Mouse (Mus musculus) telencephalon, adult 2 months (tissue): Measurements from ENCODE around the gene Plppr2.

ENCODE experiments used
- DNase-seq: peaks from one replicate; pipeline ENCODE4 v3.0.0-alpha.2; 2011; ENCODE audit warnings: low read depth, low spot score

The Plppr2 gene

DNA sequence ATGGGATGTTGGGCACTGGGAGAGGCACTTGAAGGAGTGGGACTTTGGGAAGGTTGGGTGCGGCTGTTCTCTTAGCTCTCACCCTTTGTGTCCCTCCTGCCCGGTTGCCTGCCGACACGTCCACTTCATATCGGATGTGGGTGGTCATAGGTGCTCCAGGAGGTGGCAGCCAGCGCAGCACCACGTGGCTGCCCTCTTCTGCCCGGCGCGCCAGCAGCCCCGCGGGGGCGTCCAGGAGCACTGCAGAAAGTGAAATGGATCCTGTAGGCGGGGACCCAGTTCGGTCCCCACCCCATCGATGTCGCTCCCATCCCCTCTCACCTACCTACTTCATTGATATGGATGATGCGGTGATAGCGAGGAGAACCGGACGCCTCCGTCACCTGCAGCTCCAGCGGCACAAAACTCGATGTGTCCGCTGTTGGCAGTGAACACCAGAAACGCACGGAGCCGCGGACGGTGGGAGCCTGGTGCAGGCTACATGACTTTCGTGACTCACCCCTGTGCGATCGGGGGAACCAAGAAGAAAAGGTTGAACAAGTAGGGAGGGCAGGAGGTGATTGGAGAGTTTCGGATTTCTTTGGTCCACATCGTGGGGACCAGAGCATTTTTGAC is 24.6 kb downstream of the Plppr2 start:
- DNase-seq: no peak

DNA sequence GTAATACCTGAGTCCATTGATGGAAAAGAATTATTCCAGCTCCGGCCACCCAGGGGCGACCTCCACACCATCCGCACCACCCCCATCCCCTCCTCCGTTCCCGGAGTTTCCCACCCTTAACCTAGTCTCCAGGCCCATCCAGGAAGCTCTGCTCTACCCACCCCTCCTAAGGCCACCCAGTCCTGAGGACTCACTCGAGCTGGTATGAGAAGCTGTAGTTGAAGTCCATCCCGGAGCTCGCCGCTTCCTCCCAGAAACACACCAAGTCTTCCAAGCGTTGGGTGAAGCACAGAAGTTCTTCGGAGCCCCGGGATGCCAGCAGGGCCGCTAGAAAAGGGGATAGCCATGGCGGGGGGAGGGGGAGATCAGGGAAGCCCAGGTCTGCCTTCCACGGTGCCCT is 25.2 kb downstream of the Plppr2 start:
- no peak for DNase-seq

DNA sequence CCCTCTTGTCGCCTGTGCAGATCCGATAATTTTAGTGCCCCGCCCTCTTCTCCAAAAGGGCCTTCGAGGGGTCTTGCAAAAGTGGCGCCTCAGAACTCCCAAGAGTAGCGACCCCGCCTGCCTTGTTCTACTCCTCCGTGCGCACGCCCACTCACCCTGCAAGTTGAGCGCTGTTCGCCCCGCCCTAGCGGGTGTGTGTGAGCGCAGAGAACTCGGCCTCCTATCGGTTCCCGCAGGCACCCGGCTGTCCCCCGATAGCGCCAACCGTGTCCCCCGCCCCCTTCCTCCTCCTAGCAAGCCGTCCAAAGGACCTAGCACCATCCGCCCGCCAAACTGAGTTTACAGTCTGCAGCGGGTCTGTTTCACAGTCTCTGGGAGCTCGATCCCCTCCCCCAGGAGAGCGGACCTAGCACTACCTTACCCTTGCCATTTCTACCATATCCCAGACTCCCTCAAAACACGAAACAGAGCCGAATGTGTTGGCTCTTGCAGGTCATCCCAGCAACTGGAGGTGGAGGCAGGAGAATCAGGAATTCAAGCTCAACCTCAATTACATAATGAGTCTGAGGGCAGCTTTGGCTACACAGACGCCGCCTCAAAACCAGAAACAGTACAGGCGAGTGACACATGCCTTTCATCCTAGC is 25.7 kb downstream of the Plppr2 start:
- peak; percentile 75 for DNase-seq

DNA sequence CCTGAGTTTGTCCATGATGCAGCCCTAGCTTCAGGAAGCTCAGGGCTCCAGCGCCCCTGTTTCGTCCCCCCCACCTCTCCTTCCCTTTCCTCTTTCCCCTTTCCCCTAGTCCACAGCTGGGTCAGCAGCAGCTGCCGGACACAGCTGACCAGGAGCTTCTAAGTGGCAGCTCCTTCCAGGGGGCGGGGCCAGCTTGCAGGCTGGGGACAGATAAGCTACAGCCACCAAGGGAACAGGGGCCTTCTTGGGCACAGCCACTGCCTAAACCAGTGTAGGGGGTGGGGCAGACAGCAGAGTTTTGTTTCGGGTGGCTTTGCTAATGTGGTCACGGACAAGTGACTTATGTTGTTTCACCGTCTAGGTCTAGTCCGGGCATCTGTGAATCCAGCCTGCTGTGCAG is 26.6 kb downstream of the Plppr2 start, which contains the start of gene Epor:
Gene Epor (minus strand): TSS at position 90 of the 400 bp plus-strand sequence.
- no peak for DNase-seq

DNA sequence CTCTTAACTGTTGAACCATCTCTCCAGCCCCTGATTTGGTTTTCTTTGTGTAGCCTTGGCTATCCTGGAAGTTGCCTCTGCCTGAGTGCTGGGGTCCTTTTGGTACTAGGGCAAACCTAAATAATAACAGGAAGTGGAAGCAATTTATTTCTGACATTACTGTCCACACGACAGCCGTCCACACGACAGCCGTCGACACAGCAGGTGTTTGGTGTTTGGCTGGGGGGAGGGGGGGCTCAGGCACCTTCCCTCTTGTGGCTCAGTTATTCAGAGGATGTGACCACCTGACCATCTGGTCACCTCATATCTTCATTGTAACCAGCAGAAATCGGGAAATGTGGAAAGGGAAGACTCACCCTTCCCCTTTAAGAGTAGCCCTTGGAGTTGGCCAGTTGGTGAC is 32.0 kb downstream of the Plppr2 start:
- no peak for DNase-seq

DNA sequence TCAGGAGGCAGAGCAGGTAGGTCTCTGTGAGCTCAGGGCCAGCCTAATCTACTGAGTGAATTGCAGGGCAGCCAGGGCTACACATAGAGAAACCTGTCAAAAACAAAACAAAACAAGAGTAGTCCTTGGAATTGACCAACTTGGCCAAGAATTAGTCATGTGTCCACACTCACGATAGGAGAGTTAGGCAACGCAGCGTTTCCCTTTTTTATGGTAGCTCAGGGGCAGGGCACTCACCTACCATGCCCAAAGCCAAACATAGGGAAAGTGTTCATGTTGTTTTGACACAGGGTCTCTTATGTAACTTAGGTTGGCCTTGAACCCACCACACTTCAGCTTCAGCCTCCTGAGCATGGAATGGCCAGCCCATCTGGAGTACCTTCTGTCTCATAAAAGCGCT is 32.5 kb downstream of the Plppr2 start:
- DNase-seq: no peak

DNA sequence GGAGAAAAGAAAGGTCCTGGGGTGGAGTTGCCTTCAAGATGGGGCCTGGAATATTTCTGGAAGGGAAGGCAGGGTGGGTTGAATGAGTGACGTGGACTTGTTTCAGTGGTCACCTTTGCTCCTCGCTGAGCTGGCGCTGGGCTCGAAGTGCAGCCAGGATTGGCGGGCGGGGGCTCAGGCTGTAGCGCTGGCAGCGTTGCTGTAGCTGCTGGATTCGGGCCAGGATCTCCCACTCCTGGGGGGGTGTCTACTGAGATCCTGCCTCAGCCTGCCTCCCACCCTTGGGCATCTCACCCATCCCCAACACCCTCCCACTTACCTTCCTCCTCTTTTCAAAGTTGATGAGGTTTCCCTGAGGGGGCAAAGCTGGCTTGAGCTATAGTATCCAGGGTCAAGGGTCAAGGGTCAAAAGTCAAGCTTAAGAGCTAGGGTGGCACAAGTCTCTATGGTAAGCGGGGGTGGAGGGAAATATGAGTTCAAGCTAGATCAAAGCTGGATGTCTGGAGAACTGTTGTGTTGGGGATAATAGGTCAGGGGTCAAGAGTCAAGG is 39.9 kb downstream of the Plppr2 start:
- DNase-seq: no peak

DNA sequence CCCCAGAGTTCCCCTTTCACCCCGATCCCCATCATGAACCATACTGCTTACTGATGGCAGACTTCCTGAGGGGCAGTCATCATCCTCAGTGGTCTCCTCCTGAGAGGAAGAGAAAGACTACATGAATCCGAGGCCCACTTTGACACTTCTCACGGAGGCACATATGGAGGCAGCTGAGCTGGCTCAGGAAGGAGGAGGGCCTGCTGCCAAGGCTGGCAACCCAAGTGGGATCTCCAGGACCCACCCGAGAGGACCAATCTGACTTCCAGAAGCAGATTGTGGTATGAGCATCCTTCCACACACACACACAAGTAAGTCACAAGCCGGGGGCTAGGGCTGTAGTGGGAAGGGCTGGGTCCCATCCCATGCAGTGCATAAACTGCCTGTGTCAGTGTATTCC is 40.5 kb downstream of the Plppr2 start:
- no peak for DNase-seq

DNA sequence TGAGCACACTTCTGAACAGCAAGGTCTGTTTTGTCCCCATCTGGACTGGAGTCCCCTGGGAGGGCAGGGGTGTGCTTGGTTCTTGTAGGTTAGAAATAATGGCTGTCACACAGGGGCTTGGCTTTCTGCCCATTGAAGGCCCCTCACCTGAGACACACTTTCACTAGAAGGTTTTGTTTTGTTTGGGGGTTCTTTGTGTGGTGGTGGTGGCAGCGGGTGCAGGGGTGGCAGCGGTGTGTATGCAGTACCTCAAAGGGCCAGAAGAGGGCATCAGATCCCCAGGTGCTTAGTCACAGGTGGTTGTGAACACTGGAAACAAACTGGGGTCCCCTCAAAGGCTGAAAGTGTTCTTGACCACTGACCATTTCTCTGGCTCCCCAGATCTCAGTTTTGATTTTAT is 41.1 kb downstream of the Plppr2 start:
- no peak for DNase-seq

DNA sequence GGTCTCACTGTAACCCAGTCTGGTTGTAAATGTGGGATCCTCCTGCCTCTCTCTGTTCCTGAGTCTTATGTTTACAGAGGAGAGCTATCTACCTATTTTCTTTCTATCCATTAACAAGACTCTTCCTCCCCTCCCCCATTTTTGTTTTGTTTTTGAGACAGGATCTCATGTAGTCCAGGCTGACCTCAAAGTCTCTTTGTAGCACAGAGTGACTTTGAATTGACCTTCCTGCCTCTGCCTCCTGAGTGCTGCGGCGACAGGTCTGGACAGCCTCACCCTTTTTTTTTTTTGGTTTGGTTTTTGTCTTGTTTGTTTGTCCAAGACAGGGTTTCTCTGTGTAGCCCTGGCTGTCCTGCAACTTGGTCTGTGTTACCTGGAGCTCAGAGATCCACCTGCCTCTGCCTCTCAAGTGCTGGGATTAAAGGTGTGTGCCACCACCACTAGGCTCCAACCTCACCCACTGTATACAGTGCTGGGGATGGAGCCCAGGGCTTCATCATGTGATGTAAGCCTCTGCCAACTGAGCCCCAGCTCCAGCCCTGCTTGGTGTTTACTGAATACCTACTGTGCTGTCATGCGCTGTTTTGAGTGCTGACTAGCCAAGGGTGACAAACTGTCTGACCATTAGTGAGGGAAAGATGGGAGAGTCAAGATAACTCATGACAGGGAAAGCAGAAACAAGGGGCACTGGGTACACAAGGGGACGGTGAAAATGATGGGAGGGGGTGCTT is 41.7 kb downstream of the Plppr2 start:
- DNase-seq: no peak

DNA sequence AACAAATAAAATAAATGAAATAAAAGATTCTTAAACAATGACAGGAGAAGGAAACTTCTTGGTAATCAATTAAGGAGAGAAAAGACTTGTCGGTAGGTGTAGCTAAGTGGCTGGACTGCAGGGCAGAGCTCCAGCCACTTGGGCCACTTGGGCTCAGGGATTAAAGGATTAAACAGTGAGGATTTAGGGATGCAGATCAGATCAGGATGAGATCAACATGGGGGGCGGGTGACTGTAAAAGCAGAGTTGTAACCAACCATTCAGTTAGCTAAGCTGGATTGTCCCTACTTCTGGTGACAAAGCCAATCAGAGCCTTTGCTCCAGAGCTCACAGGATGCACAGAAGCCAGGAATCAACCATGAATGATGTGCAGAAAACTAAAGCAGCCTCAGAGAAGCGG is 47.1 kb downstream of the Plppr2 start:
- no peak for DNase-seq

DNA sequence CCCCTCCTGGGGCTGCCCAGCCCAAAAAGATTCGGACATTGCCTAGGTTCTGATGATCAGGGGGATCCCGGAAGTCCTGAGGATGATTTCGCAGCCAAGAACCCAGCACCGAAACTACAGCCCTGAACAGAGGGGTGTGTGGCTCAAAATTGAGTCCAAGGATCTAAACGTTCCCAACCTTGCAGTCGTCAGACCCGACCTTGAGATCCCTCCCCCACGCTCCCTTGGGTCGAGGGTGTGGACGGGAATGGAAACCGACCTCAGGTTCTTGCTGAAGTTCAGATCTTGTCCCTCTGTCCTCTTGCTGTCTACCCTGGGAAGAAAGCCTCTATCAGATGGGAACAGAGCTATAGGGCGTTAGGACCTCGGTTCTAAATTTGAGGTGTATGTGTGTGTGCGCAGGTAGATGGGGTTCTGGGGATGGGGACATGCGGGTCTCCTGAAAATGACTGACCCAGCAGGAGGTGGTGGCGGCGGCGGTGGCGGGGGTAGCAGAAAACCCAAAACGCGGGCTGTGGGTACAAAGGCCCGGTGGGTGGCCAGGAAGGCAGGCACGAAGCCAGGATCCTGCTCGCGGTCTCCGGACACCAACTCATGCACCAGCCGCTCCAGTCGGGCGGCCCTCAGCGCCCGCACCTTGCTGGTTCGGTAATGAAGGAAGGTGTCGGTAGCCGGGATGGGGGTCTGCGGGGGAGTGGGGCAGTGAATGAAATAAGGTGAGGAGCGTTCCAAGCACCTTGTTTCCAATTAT is 50.9 kb downstream of the Plppr2 start:
- DNase-seq: no peak

DNA sequence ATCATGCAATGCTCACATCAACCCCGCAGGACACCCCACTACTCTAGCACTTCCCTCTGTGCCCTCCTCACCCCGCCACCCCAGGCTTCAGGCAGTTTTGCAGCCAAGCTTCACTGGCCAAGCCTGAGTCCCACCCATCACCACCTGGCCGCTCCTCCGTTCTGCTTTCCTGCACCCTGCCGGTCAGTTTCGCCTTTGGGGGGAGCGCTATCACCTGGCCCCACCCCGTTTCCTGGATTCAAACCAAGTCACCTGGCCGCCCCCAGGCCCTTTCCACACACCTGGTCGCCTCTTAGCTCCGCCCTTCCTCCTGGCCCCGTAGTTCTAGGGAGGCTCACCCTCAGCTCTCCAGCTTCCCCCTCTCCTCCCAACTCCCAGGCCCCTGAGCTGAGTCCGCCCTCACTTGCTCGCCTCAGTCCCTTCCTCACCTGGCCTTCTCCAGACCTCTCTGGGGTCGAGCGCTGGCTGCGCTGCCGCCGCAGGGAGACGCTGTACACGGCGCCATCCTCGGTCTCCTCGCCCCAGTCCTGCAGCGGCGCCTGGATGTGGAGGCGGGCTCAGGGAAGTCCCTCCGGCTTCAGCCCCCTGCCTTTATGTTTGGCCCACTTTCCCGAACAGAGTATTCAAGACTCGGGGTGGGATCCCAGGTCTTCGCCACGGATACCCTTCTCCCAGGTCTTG is 51.7 kb downstream of the Plppr2 start:
- DNase-seq: no peak

DNA sequence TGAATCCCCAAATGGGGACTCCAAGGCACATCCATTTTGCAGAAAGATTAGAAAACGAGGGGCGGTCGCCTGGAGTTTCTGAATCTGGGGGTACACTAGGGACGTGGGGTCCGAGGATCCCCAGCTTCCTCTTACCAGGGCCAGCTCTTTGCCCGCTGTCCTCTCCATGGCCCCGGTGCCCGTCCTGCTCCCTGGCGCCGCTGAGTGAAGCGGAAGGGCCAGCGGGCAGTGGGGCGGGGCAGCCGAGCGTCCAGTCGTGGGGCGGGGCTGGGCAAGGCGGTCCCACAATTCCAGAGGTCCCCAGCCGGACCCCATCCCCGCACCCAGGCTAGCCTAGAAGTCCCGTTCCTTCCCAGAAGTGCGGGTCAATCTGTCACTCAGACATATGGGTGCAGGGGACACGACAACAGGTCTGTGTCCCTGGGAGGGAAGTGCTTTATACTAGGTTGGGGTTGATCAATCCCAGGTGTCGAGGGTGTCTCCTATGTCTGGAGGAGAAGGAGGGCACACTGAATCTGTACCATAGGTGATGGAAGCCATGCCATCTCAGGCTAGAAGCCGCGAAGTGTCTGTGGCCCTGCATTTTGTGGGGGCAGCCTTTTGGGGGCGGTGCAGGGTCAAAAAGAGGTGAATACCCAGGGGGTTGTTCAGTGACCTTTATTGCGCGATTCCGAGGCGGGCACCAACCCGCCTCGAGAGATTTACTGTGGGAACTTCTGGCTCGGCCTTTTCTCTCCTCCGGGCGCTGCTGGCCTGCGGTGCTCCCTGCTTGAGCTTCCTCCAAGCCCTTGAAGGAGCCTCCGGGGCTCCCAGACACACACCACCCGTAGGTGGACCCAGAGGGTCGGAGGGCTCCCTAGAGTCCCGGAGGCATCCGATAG is 52.6 kb downstream of the Plppr2 start, which contains the start of gene Rgl3:
Gene Rgl3 (minus strand): TSS at position 217 of the 881 bp plus-strand sequence.
- no peak for DNase-seq

DNA sequence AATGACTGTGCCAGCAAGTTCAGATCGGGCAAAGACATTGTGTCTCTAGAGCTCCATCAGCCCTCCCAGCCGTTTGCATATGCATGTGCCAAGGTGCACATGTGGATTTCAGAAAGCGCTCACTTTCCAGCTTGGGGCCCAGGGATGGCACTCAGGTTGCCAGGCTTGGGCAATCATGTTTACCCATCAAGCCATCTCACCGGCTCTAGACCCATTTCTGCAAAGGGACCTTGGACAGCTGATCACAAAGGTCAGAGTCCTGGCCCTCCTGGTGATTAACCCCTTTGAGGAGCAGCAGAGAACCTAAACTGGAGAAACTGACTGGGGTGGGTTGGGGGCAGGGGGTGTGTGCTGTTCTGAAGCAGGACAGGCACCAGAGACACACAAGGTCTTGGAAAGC is 55.4 kb downstream of the Plppr2 start:
- no peak for DNase-seq

DNA sequence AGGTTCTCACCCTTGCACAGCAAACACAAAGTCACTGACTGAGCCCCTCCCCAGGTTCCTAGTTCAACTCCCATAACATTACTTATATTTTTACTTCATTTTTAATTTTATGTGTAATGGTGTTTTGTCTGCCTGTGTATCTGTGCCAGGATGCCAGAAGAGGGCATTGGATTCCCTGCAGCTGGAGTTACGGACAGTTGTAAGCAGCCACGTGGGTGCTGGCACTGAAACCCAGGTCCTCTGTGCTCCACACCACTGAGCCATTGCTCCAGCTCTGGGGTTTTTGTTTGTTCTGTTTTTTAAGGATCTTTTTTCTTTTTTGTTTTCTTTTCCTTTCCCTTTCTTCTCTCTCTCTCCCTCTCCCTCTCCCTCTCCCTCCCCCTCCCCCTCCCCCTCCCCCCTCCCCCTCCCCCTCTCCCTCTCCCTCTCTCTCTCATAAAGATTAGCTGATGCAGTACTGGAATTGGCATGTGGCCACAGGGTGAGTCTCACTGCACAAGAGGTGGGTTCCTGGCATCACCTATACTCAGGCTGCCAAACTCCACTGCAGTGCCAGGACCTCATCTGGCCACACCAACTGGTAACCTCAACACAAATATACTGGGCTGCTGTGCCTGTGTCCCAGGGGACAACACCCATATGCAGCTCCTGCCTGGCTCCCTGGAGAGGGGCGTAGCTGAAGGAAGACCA is 59.5 kb downstream of the Plppr2 start:
- DNase-seq: no peak
